Mouse (Mus musculus) brain, embryonic 14.5 days (tissue): ENCODE results near the gene Nol11.

Source experiments
- CTCF ChIP-seq: fragments of 200-500 bp; IDR thresholded peaks from 2 replicates; pipeline ENCODE4 v1.5.1; 2012; ENCODE audit warnings: inconsistent platforms, mild to moderate bottlenecking, moderate library complexity, borderline replicate concordance; ENCODE audit not compliant: insufficient read depth, insufficient read length; ENCODE audit errors: extremely low read depth
- POLR2A ChIP-seq: fragments of 200-500 bp; IDR thresholded peaks from 2 replicates; pipeline ENCODE4 v1.6.1; 2012; ENCODE audit warnings: mild to moderate bottlenecking, inconsistent platforms, borderline replicate concordance; ENCODE audit not compliant: poor library complexity, insufficient read depth, insufficient read length, severe bottlenecking; ENCODE audit errors: extremely low read depth

- TF ChIP-seq CTCF = no peak
- TF ChIP-seq POLR2A = no peak
These were observed 44.2 kb upstream of the Nol11 start for GRCm38 (mm10) chr11:107233252-107233890.
